Mouse (Mus musculus) heart, postnatal 0 days (tissue): ENCODE results near the gene Tmem8. TPM values are rescaled to one million over a fixed set of nuclear protein-coding genes. Genes with fewer than 3 reads are reported as not detected.

Source experiments
- ATAC-seq: fragments of 200-750 bp; cut with Nextera tagmentation; 2 replicates; pipeline ENCODE4 v1.8.0; 2017; ENCODE audit warnings: low read depth, moderate number of reproducible peaks, moderate library complexity; ENCODE audit not compliant: insufficient read depth
- DNase-seq: peaks from one replicate; pipeline ENCODE4 v3.0.0-alpha.2; 2016; ENCODE audit warnings: low spot score
- H3K27ac ChIP-seq: fragments of 300-500 bp; sonication (generic); 2 replicates; pipeline ENCODE4 v1.5.1; 2014; ENCODE audit warnings: low read depth, mild to moderate bottlenecking
- H3K27me3 ChIP-seq: fragments of 300-500 bp; sonication (generic); 2 replicates; pipeline ENCODE4 v1.6.1; 2014; ENCODE audit warnings: low read length, mixed read lengths; ENCODE audit not compliant: control insufficient read depth, insufficient read depth
- H3K36me3 ChIP-seq: fragments of 300-500 bp; sonication (generic); replicated peaks from 2 replicates; pipeline ENCODE4 v1.6.1; 2014; ENCODE audit warnings: low read length, mixed read lengths; ENCODE audit not compliant: control insufficient read depth, insufficient read depth
- H3K4me1 ChIP-seq: fragments of 300-500 bp; sonication (generic); 2 replicates; pipeline ENCODE4 v1.6.1; 2014; ENCODE audit warnings: antibody characterized with exemption; ENCODE audit not compliant: control insufficient read depth, insufficient read depth
- H3K4me2 ChIP-seq: fragments of 300-500 bp; sonication (generic); 2 replicates; pipeline ENCODE4 v1.6.1; 2014; ENCODE audit warnings: low read depth, mild to moderate bottlenecking, low read length, moderate library complexity
- H3K4me3 ChIP-seq: fragments of 300-500 bp; sonication (generic); 2 replicates; pipeline ENCODE4 v1.5.1; 2014; ENCODE audit warnings: low read depth, low read length
- H3K9ac ChIP-seq: fragments of 300-500 bp; sonication (generic); replicated peaks from 2 replicates; pipeline ENCODE4 v1.6.1; 2014; ENCODE audit warnings: low read depth, low read length, mixed read lengths
- H3K9me3 ChIP-seq: fragments of 300-500 bp; sonication (generic); replicated peaks from 2 replicates; pipeline ENCODE4 v1.6.1; 2016; ENCODE audit warnings: low read length; ENCODE audit not compliant: control insufficient read depth
- CTCF ChIP-seq: IDR thresholded peaks from 2 replicates; pipeline ENCODE4 v1.5.1; 2016; ENCODE audit warnings: antibody characterized with exemption, control low read depth, low read depth
- EP300 ChIP-seq: IDR thresholded peaks from 2 replicates; pipeline ENCODE4 v1.6.1; 2016; ENCODE audit warnings: antibody characterized with exemption, low read depth
- WGBS: fragments of 180-500 bp; shearing (Covaris S2); extraction: QIAGEN DNeasy Blood & Tissue Kit; methylation state at CpG from one replicate; pipeline ENCODE4 v1.1.7; 2014; 5-methylcytosine and 5-hydroxymethylcytosine counted together
- polyA plus RNA-seq: library from polyadenylated mRNA; unstranded; fragments of >200 nt; fragmentation: Nextera tagmentation; extraction: Ambion mirVana; gene quantifications from 2 replicates; pipeline ENCODE4 v1.2.1, GENCODE M21; 2015
- total RNA-seq: library from RNA; depleted of rRNA; stranded (reverse); fragments of >200 nt; gene quantifications from 2 replicates; pipeline ENCODE4 v1.2.3, GENCODE M21; 2014; ENCODE audit warnings: low replicate concordance

Tmem8 gene
- total and polyA plus RNA-seq, 2 experiments from 2014 or later: 0.51 to 2.1 TPM

DNA sequence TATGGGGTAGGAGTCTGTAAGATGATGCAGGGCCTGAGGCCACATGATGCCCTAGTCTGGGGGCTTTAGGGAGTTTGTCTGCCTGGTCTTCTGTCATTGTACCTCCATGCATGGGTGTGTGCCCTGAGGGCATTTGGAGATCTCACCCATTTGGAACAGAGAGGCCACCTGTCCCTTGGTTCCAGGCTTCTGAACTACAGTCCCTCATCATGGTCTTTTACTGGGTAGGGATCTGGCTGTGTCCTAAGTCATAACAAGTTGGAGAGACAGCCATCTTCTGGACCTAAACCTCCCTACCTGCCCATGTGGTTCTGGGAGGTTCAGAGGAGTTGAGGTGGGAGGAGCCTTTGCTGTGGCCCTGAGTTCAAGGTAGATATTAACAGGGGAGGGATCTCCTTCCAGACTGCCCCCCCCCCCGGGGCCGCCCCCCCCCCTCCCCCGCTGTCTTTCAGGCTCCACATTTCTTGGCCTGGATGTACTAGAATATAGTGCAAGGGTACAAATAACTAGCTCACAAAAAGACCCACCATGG is 2.9 kb downstream of the Tmem8 start:
- no peak for ATAC-seq

DNA sequence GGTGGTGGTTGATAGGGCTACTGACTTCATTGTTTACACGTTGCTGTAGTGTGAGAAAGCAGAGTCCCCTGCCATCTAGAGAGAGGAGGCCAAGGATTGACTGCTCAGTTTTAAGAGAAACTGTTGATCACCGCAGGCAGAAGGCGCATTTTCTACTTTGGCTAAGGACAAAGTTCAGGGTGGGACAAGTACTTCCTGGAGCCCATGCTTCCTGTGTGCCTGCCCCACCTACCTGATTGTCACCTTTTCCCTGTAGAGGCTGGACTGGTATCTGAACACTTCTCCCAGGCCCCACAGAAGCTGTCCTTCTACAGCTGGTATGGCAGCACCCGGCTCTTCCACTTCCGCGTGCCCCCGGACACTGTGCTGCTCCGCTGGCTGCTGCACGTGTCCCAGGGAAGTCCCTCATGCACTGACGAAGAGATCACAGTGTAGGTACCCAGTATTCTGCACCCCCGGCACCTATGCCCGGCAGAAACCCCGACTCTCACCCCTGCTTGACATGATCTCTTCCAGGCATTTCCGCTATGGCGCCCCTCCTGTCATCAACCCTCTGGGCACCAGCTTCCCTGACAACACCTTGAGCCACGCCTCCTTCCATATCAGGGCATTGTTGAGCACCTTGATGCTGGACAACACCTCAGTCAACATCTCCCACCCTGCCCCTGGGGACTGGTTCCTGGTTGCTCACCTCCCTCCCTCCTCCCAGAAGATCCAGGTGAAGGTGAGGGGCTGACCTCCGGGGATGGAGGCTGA is 3.6 kb downstream of the Tmem8 start:
- peaks cover 74% of the 10 kb centered on the region for H3K27me3 ChIP-seq
- no peak overlapping the region for H3K4me3 ChIP-seq
- H3K4me2 ChIP-seq: no peak overlapping the region
- ATAC-seq (no peak), DNase-seq (no peak)
- WGBS: 74% methylated on average over 17 of the region's 17 CpGs
- TF ChIP-seq EP300: no peak
- no peak for TF ChIP-seq CTCF
- 0 out of 2 replicates have a peak, but pooled peaks cover 7% of the 10 kb centered on the region for H3K4me1 ChIP-seq
- no peaks in the 10 kb centered on the region for H3K36me3 ChIP-seq
- no peak overlapping the region for H3K27ac ChIP-seq
- H3K9me3 ChIP-seq: no peaks in the 10 kb centered on the region
- no peak overlapping the region for H3K9ac ChIP-seq

More for the DNA sequence above, 2.9 kb downstream of the Tmem8 start:
- H3K27ac ChIP-seq: no peak overlapping the region
- 55% methylated on average over 3 of the region's 3 CpGs for WGBS
- 0 out of 2 replicates have a peak, but pooled peaks cover 7% of the 10 kb centered on the region for H3K4me1 ChIP-seq
- peaks cover 81% of the 10 kb centered on the region for H3K27me3 ChIP-seq
- TF ChIP-seq CTCF (no peak), EP300 (no peak)
- no peak overlapping the region for H3K4me2 ChIP-seq
- no peak overlapping the region for H3K9ac ChIP-seq
- DNase-seq: no peak
- no peaks in the 10 kb centered on the region for H3K36me3 ChIP-seq
- no peak overlapping the region for H3K4me3 ChIP-seq
- H3K9me3 ChIP-seq: no peaks in the 10 kb centered on the region

DNA sequence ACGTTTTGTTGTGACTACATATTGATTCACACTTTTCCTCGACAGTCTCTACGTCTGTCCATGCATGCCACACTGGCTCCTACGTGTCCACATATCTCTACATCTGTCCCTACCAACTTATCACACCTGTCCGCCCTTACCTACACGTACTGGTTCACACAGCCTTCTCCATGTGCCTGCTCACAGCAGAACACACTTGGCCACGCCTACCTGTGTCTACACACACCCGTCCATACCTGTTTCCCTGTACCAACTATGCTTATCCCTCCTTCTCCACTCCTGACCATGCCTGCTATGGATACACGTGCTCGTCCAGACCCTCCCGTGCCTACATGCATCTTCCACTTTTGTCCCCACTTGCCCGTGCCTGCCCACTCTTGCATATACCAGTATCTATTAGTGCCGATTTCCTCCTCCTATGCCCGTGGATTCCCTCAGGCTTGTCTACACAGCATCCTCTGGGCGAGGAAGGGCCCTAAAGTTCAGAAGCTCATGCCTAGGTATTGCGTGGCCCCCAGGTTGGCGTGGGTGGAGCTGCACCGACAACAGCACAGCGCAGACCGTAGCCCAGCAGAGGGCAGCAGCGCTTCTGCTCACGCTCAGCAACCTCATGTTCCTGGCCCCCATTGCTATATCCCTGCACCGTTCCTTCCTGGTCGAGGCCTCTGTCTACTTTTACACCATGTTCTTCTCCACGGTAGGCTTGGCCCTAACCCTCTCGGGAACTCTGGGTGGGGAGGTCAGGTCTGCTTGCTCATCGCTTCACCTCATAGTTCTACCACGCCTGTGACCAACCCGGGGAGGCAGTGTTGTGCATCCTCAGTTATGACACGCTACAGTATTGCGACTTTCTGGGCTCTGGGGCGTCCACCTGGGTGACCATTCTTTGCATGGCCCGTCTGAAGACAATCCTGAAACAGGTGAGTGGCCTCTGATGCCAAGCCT is 6.9 kb downstream of the Tmem8 start:
- no peaks in the 10 kb centered on the region for H3K36me3 ChIP-seq
- H3K9ac ChIP-seq: no peak overlapping the region
- no peak overlapping the region for H3K4me3 ChIP-seq
- peak; percentile 41 for DNase-seq
- 39% methylated on average over 33 of the region's 33 CpGs for WGBS
- TF ChIP-seq CTCF (peak; percentile 73), EP300 (no peak)
- peaks cover 42% of the 10 kb centered on the region for H3K27me3 ChIP-seq
- peaks cover 9% of the 10 kb centered on the region for H3K4me1 ChIP-seq
- ATAC-seq: peak; percentile 49
- no peak overlapping the region; the same call in 1 of the 2 replicates for H3K4me2 ChIP-seq
- H3K9me3 ChIP-seq: no peaks in the 10 kb centered on the region
- H3K27ac ChIP-seq: no peak overlapping the region

DNA sequence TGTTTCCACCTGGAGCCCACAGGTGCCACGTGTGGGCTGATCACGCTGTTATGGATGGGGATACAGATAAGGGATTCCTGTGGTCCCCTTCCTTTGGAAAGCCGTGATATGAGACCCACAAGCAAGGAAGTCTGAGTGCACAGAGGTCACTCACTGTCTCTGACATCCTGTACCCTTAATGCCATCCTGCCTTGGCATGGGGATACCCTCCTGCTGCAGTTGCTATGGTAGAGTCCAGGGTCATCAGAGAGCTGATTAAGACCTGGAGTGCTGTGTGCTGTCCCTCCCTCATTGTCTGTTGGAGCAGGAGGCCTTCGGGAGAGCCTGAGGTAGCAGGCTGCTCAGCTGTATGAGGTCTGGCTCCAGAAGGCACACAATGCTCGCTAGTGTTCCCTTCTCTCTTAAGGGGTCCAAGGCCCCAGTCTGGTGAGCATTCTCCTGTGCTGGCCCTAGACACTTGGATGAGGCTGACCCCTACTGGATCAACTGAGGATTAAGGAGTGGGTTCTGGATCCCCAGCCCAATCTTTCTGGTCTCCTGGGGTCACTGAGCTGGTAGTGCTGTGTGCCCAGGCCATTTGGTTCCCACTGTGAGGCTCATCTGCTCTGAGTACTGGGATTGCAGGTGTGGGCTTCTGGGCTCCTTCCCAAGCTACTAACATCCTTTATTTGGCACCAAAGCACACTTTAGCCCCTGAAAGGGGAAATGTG is 9.5 kb downstream of the Tmem8 start:
- Histone ChIP-seq H3K9ac (no peak overlapping the region), H3K4me2 (no peak overlapping the region), H3K9me3 (no peaks in the 10 kb centered on the region), H3K4me3 (no peak overlapping the region), H3K27ac (no peak overlapping the region), H3K27me3 (peaks cover 17% of the 10 kb centered on the region), H3K4me1 (peaks cover 9% of the 10 kb centered on the region), H3K36me3 (peaks cover 25% of the 10 kb centered on the region)
- DNase-seq (no peak), ATAC-seq (no peak)
- TF ChIP-seq EP300: no peak
- no peak for TF ChIP-seq CTCF
- 56% methylated on average over 5 of the region's 5 CpGs for WGBS

DNA sequence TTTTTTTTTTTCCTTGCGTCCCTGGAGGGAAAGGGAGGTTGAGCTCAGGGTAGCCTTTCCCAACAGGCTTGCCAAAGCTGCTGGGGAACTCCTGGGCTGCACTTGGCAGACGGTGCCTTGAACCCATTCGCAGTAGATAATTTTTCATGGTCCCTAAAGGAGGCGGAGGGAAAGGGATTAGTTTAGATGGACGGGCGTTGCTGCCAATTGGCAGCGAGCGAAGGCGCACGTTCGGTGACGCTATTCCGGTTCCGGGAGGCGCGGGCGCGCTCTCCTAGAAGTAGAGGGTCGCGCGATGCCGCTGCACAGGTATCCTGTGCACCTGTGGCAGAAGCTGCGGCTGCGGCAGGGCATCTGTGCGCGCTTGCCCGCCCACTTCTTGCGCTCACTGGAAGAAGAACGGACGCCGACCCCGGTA is 10.2 kb downstream of the Tmem8 start, which contains the start of gene Mrpl28:
Mrpl28 (plus strand) TSS at position 234 of the 418 bp plus-strand sequence.
- no peak for TF ChIP-seq CTCF
- no peak for TF ChIP-seq EP300
- peak within 1 kb of the TSS; percentile 69 for H3K9ac ChIP-seq
- peak within 1 kb of the TSS; percentile 80 for H3K4me2 ChIP-seq
- peak; percentile 93 for DNase-seq
- H3K4me3 ChIP-seq: peak within 1 kb of the TSS; percentile 78
- no peaks in the 10 kb centered on the region for H3K9me3 ChIP-seq
- H3K27me3 ChIP-seq: peaks cover 11% of the 10 kb centered on the region
- peaks cover 31% of the 10 kb centered on the region for H3K36me3 ChIP-seq
- H3K27ac ChIP-seq: no peak within 1 kb of the TSS
- WGBS: under 1% methylated on average over 32 of the region's 32 CpGs
- ATAC-seq: peak; percentile 90
- H3K4me1 ChIP-seq: peaks cover 9% of the 10 kb centered on the region
